Mouse (Mus musculus) kidney, adult 9 months (tissue): ENCODE results near the gene Sec14l4.
"Not testable (repeated sequence)": the region's sequence is repeated elsewhere in the genome, so short reads cannot be mapped to it uniquely, and the experiment has no call there.

Experiments used
- DNase-seq: peaks from one replicate; pipeline ENCODE4 v3.0.0; 2022

The Sec14l4 gene

GRCm38 (mm10) chr11:4031126-4031941, at the start of gene Sec14l4:
Gene Sec14l4 (plus strand): TSS chr11:4031462.
- DNase-seq, result no peak

- no peak for DNase-seq
Observed at GRCm38 (mm10) chr11:3981536-3981935, 49.7 kb upstream of the Sec14l4 start.

GRCm38 (mm10) chr11:3982275-3983209, 48.7 kb upstream of the Sec14l4 start:
- peak; percentile 70 for DNase-seq

GRCm38 (mm10) chr11:3983291-3983862, 47.9 kb upstream of the Sec14l4 start, which contains the start of gene Gal3st1:
Gene Gal3st1 (plus strand): TSS chr11:3983636.
- peak; percentile 62 for DNase-seq

- DNase-seq, result peak; percentile 89
Observed at GRCm38 (mm10) chr11:3983863-3984745, 47.2 kb upstream of the Sec14l4 start.

- peak; percentile 69 for DNase-seq
Observed at GRCm38 (mm10) chr11:3989748-3990147, 41.5 kb upstream of the Sec14l4 start.

GRCm38 (mm10) chr11:3993132-3993531, 38.1 kb upstream of the Sec14l4 start:
- no peak for DNase-seq

GRCm38 (mm10) chr11:3993914-3994313, 37.3 kb upstream of the Sec14l4 start:
- DNase-seq, result no peak

GRCm38 (mm10) chr11:3995511-3995910, 35.8 kb upstream of the Sec14l4 start:
- DNase-seq, result no peak

- DNase-seq, result no peak
Observed at GRCm38 (mm10) chr11:3996840-3997239, 34.4 kb upstream of the Sec14l4 start.

GRCm38 (mm10) chr11:3997978-3998720, 33.1 kb upstream of the Sec14l4 start:
- DNase-seq, result peak; percentile 9

GRCm38 (mm10) chr11:3999547-3999946, 31.7 kb upstream of the Sec14l4 start:
- peak; percentile 44 for DNase-seq

GRCm38 (mm10) chr11:4001603-4002002, 29.7 kb upstream of the Sec14l4 start:
- DNase-seq, result peak; percentile 79

- no peak for DNase-seq
Observed at GRCm38 (mm10) chr11:4005220-4005805, 25.9 kb upstream of the Sec14l4 start.

- no peak for DNase-seq
Observed at GRCm38 (mm10) chr11:4006462-4006861, 24.8 kb upstream of the Sec14l4 start.

- DNase-seq, result no peak
Observed at GRCm38 (mm10) chr11:4012616-4013015, 18.6 kb upstream of the Sec14l4 start.

- DNase-seq, result not testable (repeated sequence)
Observed at GRCm38 (mm10) chr11:4015796-4016195, 15.5 kb upstream of the Sec14l4 start.

GRCm38 (mm10) chr11:4022111-4022510, 9.2 kb upstream of the Sec14l4 start:
- not testable (repeated sequence) for DNase-seq

GRCm38 (mm10) chr11:4023321-4023720, 7.9 kb upstream of the Sec14l4 start:
- DNase-seq, result no peak

- DNase-seq, result no peak
Observed at GRCm38 (mm10) chr11:4027066-4027465, 4.2 kb upstream of the Sec14l4 start.
